Mouse (Mus musculus) embryonic facial prominence, embryonic 13.5 days (tissue): ENCODE results near the gene Ring1. TPM values are rescaled to one million over a fixed set of nuclear protein-coding genes. Genes with fewer than 3 reads are reported as not detected.

ENCODE experiments used
- ATAC-seq: fragments of 200-750 bp; cut with Nextera tagmentation; 2 replicates; pipeline ENCODE4 v1.8.0; 2017; ENCODE audit warnings: low read depth; ENCODE audit not compliant: insufficient number of reproducible peaks, insufficient read depth, low FRiP score, low TSS enrichment
- H3K27ac ChIP-seq: fragments of 300-500 bp; sonication (generic); 2 replicates; pipeline ENCODE4 v1.5.1; 2015; ENCODE audit warnings: moderate library complexity, mild to moderate bottlenecking, inconsistent platforms
- H3K27me3 ChIP-seq: fragments of 300-500 bp; sonication (generic); 2 replicates; pipeline ENCODE4 v1.6.1; 2015; ENCODE audit warnings: mild to moderate bottlenecking, inconsistent platforms
- H3K36me3 ChIP-seq: fragments of 300-500 bp; sonication (generic); 2 replicates; pipeline ENCODE4 v1.6.1; 2015; ENCODE audit warnings: mild to moderate bottlenecking, inconsistent platforms
- H3K4me1 ChIP-seq: fragments of 300-500 bp; sonication (generic); 2 replicates; pipeline ENCODE4 v1.6.1; 2015; ENCODE audit warnings: inconsistent platforms
- H3K4me2 ChIP-seq: fragments of 300-500 bp; sonication (generic); 2 replicates; pipeline ENCODE4 v1.6.1; 2015; ENCODE audit warnings: moderate library complexity, mild to moderate bottlenecking, inconsistent platforms
- H3K4me3 ChIP-seq: fragments of 300-500 bp; sonication (generic); 2 replicates; pipeline ENCODE4 v1.5.1; 2015; ENCODE audit warnings: mild to moderate bottlenecking, inconsistent platforms
- H3K9ac ChIP-seq: fragments of 300-500 bp; sonication (generic); 2 replicates; pipeline ENCODE4 v1.6.1; 2015; ENCODE audit warnings: mild to moderate bottlenecking, inconsistent platforms
- H3K9me3 ChIP-seq: fragments of 300-500 bp; sonication (generic); 2 replicates; pipeline ENCODE4 v1.6.1; 2016; ENCODE audit warnings: inconsistent platforms
- WGBS: fragments of 180-500 bp; shearing (Covaris S2); methylation state at CpG from one replicate; pipeline ENCODE4 v1.1.7; 2015; ENCODE audit warnings: mixed read lengths; 5-methylcytosine and 5-hydroxymethylcytosine counted together
- polyA plus RNA-seq: library from polyadenylated mRNA; unstranded; fragments of >200 nt; fragmentation: Nextera tagmentation; extraction: Ambion mirVana; gene quantifications from 2 replicates; pipeline ENCODE4 v1.2.1, GENCODE M21; 2015

The Ring1 gene
- 17.1 and 22.3 TPM in 2 replicates for polyA plus RNA-seq

- Histone ChIP-seq H3K9ac (peak within 1 kb of the TSS; percentile 93), H3K4me1 (peaks cover 46% of the 10 kb centered on the region), H3K27ac (peak within 1 kb of the TSS; percentile 94), H3K4me3 (peak within 1 kb of the TSS; percentile 82), H3K27me3 (no peaks in the 10 kb centered on the region; the same call in 1 of the 2 replicates), H3K9me3 (peaks cover 4% of the 10 kb centered on the region), H3K4me2 (peak within 1 kb of the TSS; percentile 99), H3K36me3 (peaks cover 41% of the 10 kb centered on the region)
- WGBS: under 1% methylated on average over 51 of the region's 58 CpGs
- ATAC-seq: peak; percentile 74
Measured at GRCm38 (mm10) chr17:34024317-34024821, at the start of gene Ring1. Ring1 (minus strand) TSS chr17:34024680.

GRCm38 (mm10) chr17:34072091-34072490 is 47.6 kb upstream of the Ring1 start:
- H3K36me3 ChIP-seq: no peaks in the 10 kb centered on the region
- 74% methylated on average over 5 of the region's 5 CpGs for WGBS

GRCm38 (mm10) chr17:34068864-34069263 is 44.4 kb upstream of the Ring1 start:
- H3K4me2 ChIP-seq: no peak overlapping the region
- no peak overlapping the region for H3K9ac ChIP-seq
- H3K9me3 ChIP-seq: no peaks in the 10 kb centered on the region
- no peak overlapping the region for H3K4me3 ChIP-seq
- no peaks in the 10 kb centered on the region for H3K4me1 ChIP-seq
- ATAC-seq: no peak
- H3K27ac ChIP-seq: no peak overlapping the region
- WGBS: 48% methylated on average over 3 of the region's 3 CpGs
- H3K27me3 ChIP-seq: peaks cover 6% of the 10 kb centered on the region
- no peaks in the 10 kb centered on the region for H3K36me3 ChIP-seq

More at GRCm38 (mm10) chr17:34072091-34072490, 47.6 kb upstream of the Ring1 start:
- Histone ChIP-seq H3K4me3 (no peak overlapping the region), H3K27ac (no peak overlapping the region), H3K4me1 (no peaks in the 10 kb centered on the region), H3K27me3 (peaks cover 26% of the 10 kb centered on the region), H3K4me2 (no peak overlapping the region), H3K9ac (no peak overlapping the region), H3K9me3 (no peaks in the 10 kb centered on the region)
- no peak for ATAC-seq

GRCm38 (mm10) chr17:34057224-34057623 is 32.7 kb upstream of the Ring1 start:
- WGBS: 78% methylated on average over 7 of the region's 7 CpGs
- H3K9me3 ChIP-seq: no peaks in the 10 kb centered on the region
- no peak overlapping the region for H3K4me3 ChIP-seq
- no peak overlapping the region for H3K27ac ChIP-seq
- no peaks in the 10 kb centered on the region for H3K27me3 ChIP-seq
- H3K4me1 ChIP-seq: no peaks in the 10 kb centered on the region
- no peak overlapping the region for H3K4me2 ChIP-seq
- H3K36me3 ChIP-seq: no peaks in the 10 kb centered on the region
- no peak for ATAC-seq
- H3K9ac ChIP-seq: no peak overlapping the region

GRCm38 (mm10) chr17:34047404-34048050 is 23.0 kb upstream of the Ring1 start:
- no peak for ATAC-seq
- Histone ChIP-seq H3K27ac (no peak overlapping the region), H3K27me3 (0 out of 2 replicates have a peak, but pooled peaks cover 3% of the 10 kb centered on the region), H3K4me2 (no peak overlapping the region), H3K4me3 (no peak overlapping the region), H3K9me3 (0 out of 2 replicates have a peak, but pooled peaks cover 3% of the 10 kb centered on the region), H3K36me3 (no peaks in the 10 kb centered on the region), H3K4me1 (peaks cover 3% of the 10 kb centered on the region; the same call in 1 of the 2 replicates), H3K9ac (no peak overlapping the region)
- WGBS: 89% methylated on average over 5 of the region's 5 CpGs

- Histone ChIP-seq H3K36me3 (no peaks in the 10 kb centered on the region), H3K4me3 (no peak overlapping the region), H3K27ac (no peak overlapping the region), H3K9me3 (0 out of 2 replicates have a peak, but pooled peaks cover 3% of the 10 kb centered on the region), H3K4me1 (peaks cover 6% of the 10 kb centered on the region), H3K27me3 (peaks cover 19% of the 10 kb centered on the region), H3K4me2 (no peak overlapping the region), H3K9ac (no peak overlapping the region)
- no peak for ATAC-seq
- WGBS: 80% methylated on average over 14 of the region's 14 CpGs
Measured at GRCm38 (mm10) chr17:34045941-34046340, 21.5 kb upstream of the Ring1 start.

GRCm38 (mm10) chr17:34039562-34040450 is 15.3 kb upstream of the Ring1 start:
- 26% methylated on average over 17 of the region's 17 CpGs for WGBS
- H3K9me3 ChIP-seq: no peaks in the 10 kb centered on the region
- peaks cover 33% of the 10 kb centered on the region for H3K36me3 ChIP-seq
- peaks cover 31% of the 10 kb centered on the region for H3K4me1 ChIP-seq
- peak overlapping the region; percentile 56 for H3K27ac ChIP-seq
- peak overlapping the region; percentile 57 for H3K4me2 ChIP-seq
- peak overlapping the region; percentile 64 for H3K9ac ChIP-seq
- ATAC-seq: no peak; the same call in 1 of the 2 replicates
- peak overlapping the region; percentile 35 for H3K4me3 ChIP-seq
- H3K27me3 ChIP-seq: peaks cover 55% of the 10 kb centered on the region

- Histone ChIP-seq H3K4me3 (peak within 1 kb of the TSS; percentile 35), H3K9ac (peak within 1 kb of the TSS; percentile 64), H3K27me3 (peaks cover 55% of the 10 kb centered on the region), H3K27ac (peak within 1 kb of the TSS; percentile 64), H3K36me3 (peaks cover 40% of the 10 kb centered on the region), H3K4me2 (peak within 1 kb of the TSS; percentile 57), H3K4me1 (peaks cover 31% of the 10 kb centered on the region), H3K9me3 (no peaks in the 10 kb centered on the region)
- peak; percentile 23; the same call in 1 of the 2 replicates for ATAC-seq
- 6% methylated on average over 28 of the region's 28 CpGs for WGBS
Measured at GRCm38 (mm10) chr17:34038878-34039561, 14.5 kb upstream of the Ring1 start, which contains the start of gene Col11a2. Col11a2 (plus strand) TSS chr17:34039437.

GRCm38 (mm10) chr17:34038440-34038839 is 14.0 kb upstream of the Ring1 start:
- Histone ChIP-seq H3K27me3 (peaks cover 55% of the 10 kb centered on the region), H3K9ac (peak overlapping the region; percentile 64), H3K36me3 (peaks cover 45% of the 10 kb centered on the region), H3K9me3 (no peaks in the 10 kb centered on the region), H3K4me2 (peak overlapping the region; percentile 57), H3K4me3 (peak overlapping the region; percentile 35), H3K27ac (peak overlapping the region; percentile 64), H3K4me1 (peaks cover 36% of the 10 kb centered on the region)
- WGBS: 13% methylated on average over 19 of the region's 21 CpGs
- ATAC-seq: 0 out of 2 replicates have a peak, but pooled peaks have one; percentile 2

- H3K27me3 ChIP-seq: peaks cover 49% of the 10 kb centered on the region
- no peak overlapping the region for H3K4me2 ChIP-seq
- H3K27ac ChIP-seq: peak overlapping the region; percentile 64; the same call in 1 of the 2 replicates
- peaks cover 46% of the 10 kb centered on the region for H3K36me3 ChIP-seq
- no peak overlapping the region for H3K9ac ChIP-seq
- H3K4me1 ChIP-seq: peaks cover 45% of the 10 kb centered on the region
- 89% methylated on average over 7 of the region's 7 CpGs for WGBS
- no peak for ATAC-seq
- H3K4me3 ChIP-seq: no peak overlapping the region
- H3K9me3 ChIP-seq: no peaks in the 10 kb centered on the region
Measured at GRCm38 (mm10) chr17:34037241-34037640, 12.8 kb upstream of the Ring1 start.

GRCm38 (mm10) chr17:34036647-34037046 is 12.2 kb upstream of the Ring1 start:
- Histone ChIP-seq H3K27ac (no peak overlapping the region), H3K4me3 (no peak overlapping the region), H3K27me3 (peaks cover 43% of the 10 kb centered on the region), H3K4me1 (peaks cover 45% of the 10 kb centered on the region), H3K9ac (no peak overlapping the region), H3K9me3 (no peaks in the 10 kb centered on the region), H3K36me3 (peaks cover 46% of the 10 kb centered on the region), H3K4me2 (no peak overlapping the region)
- 79% methylated on average over 10 of the region's 10 CpGs for WGBS
- no peak for ATAC-seq
